Mouse (Mus musculus) adrenal gland, postnatal 25 days (tissue): ENCODE results near the gene Gm5741. TPM values are rescaled to one million over a fixed set of nuclear protein-coding genes. Genes with fewer than 3 reads are reported as not detected.

Experiments
- DNase-seq: peaks from one replicate; pipeline ENCODE4 v3.0.0; 2021; ENCODE audit warnings: mixed read lengths
- total RNA-seq: library from RNA; stranded (reverse); gene quantifications from 2 replicates; pipeline ENCODE4 v1.2.3, GENCODE M21; 2021

Gm5741 gene
- total RNA-seq, 1 experiment from 2014 or later: not detected

DNA sequence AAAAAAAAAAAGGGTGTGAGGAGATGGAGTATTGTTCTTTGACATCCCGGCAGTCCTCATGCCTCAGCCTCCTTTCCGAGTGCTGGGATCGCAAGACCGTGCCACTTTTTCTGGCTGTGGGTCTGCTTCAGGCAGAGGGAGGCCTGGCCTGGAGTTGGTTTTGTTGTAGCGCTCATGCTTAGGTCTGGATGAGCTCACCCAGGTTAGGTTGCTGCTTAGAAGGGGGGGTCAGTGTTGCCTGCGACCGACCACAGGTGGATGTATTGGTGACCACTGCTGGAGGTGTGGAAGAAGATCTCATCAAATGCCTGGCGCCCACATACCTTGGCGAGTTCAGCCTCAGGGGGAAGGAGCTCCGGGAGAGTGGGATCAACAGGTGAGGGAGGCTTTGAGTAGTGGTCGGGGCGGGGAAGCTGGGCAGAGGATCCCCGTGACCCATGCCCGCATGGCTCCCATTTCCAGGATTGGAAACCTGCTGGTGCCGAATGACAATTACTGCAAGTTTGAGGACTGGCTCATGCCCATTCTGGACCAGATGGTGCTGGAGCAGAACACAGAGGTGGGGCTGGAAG is 5.3 kb upstream of the Gm5741 start:
- no peak for DNase-seq

DNA sequence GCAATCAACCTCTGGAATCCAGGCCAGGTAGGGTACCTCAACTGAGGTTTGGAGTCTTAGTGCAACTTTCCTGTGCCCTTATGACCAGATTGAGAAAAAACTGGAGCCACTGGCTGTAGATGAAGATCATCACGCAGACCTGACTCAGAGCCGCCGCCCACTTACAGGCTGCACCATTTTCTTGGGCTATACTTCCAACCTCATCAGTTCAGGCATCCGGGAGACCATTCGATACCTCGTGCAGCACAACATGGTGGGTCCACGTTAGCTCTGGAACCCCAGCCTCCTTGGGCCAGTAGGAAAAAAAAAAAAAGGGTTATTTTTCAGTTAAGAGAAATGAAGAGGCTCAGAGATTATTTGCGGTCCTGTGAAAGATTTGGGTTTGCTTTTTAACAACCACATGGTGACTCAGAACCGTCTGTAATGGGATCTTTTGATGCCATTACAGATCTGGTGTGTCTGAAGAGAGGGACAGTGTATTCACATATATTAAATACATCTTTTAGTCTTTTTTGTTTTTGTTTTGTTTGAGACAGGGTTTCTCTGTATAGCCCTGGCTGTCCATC is 4.7 kb upstream of the Gm5741 start:
- DNase-seq: no peak

DNA sequence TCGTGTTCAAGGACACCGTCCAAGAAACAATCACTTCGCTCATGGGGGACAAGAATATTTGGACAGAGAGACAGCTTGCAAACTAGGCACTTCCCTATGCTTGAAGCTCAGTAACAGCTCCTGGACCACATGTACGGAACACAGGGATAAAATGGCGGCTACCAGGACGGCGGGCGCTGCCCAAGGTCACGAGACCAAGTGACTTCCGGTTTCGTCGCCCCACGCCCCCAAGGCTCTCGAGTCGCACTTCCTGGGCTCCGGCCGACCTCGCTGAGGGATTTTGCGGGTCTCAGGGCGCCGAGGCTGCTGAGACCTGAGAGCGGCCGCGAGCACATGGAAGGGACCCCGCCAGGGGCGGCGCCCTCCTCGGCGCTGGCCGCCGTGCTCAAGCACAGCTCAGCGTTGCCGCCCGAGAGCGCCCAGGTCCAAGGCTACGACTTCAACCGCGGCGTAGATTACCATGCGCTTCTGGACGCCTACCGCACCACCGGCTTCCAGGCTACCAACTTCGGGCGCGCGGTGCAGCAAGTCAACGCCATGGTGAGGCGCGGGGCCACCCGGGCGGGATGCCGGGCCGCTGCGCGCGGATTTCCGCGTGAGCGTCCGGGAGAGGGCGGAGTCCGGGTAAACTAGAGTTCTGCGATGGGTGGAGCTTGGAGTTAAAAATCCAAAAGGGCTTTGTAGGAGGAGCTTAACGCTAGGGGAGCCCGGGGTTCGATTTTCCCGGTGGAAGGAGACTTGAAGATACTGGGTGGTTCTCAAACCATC is 3.9 kb upstream of the Gm5741 start, which contains the start of gene Dhps:
Gene Dhps, plus strand, starts transcription at position 244 of the 768 bp plus-strand sequence.
- DNase-seq: peak; percentile 90

DNA sequence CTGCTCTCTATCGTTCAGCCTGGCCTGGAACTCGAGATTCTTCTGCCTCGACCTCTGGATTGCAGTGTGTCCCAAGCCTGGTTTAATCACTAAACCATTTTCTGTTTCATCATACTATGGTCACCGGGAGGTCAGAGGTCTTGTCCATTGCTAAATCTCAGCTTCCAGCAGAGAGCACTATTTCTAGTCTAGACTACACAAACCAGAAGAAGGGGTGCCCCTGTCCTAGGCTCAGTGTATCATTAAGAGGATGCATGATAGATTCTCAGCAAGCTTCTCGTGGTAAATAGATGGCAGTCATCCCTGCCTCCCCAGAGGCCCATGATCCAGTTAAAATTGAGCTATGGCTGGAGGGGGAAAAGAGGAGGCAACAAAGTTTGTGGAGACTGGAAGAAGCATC is 3.3 kb upstream of the Gm5741 start:
- DNase-seq: no peak

DNA sequence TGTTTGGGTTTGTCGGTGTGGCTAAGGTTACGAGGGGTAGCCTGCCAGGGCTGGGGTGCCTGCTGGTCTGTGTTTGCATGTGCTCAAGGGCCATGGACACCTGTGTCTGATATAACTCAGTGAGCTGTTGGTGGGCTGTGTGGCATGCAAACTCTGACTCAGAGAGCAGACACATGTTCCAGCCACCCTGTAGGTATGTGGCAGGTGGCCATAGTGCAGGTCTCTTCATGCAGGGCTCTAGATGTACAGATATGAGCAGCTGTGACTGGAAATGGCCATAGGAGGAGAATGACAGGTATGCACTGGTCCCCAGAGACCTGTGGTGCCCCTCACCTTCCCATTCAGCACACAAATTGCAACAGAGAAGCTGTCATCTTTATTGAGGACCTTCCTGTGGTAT is 627 bp downstream of the Gm5741 start:
- DNase-seq: no peak

DNA sequence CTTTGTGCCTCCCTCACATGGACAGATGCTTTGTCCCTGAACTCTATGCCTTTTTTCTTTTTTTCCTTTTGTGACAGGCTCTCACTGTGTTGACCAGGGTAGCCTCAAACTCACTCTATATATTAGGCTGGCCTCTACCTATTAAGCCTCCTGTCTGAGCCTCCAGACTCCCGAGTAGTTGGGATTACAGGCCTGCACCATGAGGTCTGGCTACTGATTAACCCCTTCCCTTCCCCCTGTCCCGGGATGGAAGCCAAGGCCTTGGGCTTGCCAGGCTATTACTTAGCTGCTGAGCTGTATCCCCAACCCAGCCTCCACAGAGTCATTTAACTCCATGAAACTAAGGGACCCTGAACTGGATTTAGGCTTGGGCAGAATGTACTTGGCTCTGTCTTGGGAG is 2.6 kb downstream of the Gm5741 start:
- no peak for DNase-seq

DNA sequence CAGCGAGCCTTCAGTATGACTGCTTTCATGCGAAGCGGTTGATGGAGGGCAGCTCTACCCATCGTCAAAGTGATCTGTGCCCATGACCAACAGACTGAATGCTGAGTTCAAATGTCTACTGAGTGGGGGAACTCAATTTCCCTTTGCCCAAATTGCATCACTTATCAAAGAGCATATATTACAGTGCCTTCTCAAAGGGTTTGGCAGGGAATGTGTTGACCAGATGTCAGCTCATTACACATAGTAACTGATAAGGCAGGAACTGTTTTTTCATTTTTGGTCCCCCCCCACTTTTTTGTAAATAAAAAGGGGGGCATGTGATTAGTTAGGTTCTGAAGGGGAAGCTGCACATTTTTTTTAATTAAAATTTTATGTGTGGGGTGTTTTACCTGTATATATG is 5.2 kb downstream of the Gm5741 start:
- no peak for DNase-seq

DNA sequence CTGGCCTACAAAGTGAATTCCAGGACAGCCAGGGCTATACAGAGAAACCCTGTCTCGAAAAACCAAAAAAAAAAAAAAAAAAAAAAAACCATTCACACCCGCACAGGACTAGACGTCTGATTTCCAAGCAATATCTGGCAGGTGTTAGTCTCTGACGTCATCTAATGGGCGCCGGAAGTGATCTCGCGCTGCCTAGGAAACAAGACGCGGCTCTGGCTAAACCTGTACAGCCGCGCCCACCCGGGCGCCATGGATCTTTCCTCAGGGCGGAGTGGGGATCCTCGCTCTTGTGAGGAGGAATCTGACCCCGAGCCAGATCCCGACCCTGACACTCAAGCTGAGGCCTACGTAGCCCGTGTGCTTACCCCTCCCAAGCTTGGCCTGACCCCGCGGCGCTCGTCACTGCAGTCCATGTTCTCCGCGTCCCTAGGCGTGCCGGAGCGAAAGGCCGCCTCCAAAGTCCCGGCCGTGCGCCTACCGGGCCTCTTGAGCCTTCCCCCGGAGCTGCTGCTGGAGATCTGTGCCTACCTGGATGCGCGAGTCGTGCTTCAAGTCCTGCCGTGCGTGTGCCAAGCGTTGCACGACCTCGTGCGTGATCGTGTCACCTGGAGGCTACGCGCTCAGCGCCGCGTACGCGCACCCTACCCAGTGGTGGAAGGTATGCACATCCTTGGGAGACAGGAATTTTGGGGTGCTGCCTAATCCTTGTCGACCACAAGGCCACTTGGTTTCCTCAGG is 7.7 kb downstream of the Gm5741 start, which contains the start of gene Fbxw9:
Gene Fbxw9, plus strand, starts transcription at position 177 of the 738 bp plus-strand sequence.
- peak; percentile 84 for DNase-seq

DNA sequence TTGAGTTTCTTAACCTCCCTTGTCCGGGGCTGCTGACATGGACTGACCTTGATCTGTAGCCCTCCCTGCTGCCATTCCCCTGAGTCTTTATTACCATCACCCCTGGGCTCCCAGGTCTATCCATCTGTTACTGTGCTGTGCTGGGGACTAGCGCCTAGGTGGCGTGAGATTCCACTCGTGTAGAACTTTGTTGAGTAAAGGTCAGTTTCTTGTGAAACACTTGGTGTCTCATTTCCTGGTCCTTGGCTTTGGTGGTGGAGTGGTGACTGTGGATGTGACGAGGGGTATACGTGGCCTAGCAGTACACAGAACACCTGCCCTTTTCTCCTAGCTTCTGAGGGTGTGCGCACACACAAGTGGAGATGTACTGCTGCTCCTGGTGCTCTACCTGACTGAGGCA is 10.4 kb downstream of the Gm5741 start:
- no peak for DNase-seq

DNA sequence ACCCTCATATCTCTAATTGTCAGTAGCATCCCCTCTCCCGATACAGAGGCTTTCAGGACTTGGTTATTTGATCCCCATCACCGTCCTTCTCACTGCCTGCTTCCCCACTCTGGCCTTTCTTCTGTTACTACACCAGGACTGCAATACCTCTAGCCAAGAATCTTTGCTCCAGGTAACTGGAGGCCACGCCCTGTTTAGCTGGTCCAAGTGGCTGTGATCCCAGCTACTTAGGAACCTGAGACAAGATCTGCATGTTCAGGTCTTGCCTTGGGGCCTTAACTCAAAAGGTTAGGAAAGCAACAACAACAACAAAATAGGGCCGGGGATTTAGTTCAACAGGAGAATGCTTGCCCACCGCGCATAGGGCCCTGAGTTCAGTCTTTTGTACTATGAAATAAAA is 24.2 kb downstream of the Gm5741 start:
- DNase-seq: no peak

DNA sequence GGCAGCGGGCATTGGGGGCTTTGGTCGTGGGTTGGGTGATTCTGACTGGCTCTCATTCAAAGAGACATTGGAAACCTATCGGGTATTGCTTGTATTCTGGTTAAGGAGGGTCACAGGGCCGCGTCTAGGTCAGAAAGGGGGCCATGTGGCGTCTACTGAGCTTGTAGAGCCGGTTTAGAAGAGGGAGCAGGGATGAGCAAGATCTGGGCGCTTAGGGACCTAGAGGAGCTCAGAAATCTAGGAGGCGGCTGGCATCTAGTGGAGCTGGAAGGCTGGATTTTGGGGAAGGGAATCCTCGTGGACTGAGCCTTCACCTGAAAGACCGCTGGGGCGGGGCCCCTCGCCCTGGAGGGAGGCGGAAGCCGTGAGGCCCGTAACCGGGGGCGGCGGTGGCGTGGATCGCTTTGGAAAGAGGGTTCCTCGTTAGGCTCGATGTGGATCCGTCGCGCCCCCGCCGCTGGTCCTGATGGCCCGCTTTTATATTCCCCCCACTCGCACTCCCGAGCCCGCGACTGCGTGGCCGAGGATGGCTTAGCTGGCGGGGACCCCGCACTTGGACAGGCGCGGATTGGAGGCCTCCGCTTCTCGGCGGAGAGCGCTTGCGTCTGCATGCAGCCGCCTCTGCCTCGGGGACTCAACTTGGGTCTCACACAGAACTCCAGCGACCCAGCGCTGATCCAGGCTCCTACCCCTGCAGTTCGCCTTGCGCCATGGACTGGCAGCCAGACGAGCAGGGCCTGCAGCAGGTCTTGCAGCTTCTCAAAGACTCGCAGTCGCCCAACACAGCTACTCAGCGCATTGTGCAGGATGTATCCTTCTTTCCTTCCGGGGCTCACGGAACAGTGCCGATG is 29.9 kb downstream of the Gm5741 start:
- DNase-seq: peak; percentile 60

DNA sequence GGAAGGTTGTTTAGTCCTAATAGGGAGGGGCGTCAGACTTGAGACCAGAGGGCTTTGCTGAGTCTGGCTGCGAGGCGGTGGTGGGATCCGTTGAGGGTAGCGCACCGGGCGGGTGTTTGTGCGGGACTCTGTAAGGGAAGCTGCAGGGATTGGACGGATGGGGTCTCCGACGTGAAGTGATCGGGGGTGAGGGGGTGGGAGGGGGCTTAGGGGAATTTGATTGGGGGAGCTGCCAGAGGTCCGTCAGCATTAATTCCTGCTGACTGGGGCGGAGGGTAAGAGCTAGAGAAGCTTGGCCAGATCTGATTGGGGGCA is 30.5 kb downstream of the Gm5741 start:
- no peak for DNase-seq

DNA sequence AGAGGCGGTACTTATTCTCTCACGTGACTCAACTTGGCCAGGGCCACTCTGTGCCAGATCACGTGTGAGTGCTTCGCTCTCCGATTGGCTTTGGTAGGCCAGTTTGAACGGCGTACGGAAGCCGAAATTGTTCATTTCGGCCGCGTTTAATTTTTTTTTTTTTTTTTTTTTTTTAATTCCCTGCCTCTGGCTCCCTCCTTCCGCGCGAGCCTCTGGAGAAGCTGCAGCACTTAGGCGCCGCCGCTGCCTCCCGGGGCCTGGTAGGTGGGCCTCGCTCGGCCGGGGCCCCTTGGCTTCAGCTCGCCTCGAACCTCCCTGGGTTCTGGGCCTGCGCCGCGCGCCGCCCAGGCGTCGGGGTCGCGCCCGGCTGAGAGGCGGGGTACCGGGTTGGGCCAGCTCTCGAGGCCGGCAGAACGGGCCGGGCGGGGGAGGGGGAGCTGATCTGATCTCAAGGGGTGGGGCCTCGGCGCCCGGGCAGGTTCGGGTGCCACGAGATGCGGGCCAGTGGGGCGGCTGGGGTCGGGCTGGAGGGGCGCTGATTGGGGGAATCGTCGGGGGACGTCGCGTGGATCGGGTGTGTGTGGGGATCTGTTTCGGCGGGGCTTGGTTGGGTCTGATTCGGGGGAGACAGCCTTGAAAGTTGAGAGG is 30.9 kb downstream of the Gm5741 start, which contains the start of gene Tnpo2:
Gene Tnpo2, plus strand, starts transcription at position 198 of the 648 bp plus-strand sequence.
- DNase-seq: peak; percentile 91

DNA sequence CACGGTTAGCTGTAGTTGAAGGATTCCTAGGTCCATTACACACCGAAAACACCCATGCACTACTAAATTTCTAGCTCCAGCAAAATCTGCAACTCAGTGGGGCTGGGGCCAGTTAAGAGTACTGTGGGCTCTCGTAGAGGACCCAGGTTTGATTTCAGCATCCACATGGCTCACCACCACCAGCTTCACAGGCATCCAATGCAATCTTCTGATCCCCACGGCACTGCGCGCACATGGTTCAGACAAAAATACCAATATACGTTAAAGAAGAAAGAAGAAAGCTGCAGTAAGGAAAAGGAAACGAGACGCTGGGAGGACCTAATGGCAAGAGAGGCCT is 31.4 kb downstream of the Gm5741 start:
- no peak for DNase-seq

DNA sequence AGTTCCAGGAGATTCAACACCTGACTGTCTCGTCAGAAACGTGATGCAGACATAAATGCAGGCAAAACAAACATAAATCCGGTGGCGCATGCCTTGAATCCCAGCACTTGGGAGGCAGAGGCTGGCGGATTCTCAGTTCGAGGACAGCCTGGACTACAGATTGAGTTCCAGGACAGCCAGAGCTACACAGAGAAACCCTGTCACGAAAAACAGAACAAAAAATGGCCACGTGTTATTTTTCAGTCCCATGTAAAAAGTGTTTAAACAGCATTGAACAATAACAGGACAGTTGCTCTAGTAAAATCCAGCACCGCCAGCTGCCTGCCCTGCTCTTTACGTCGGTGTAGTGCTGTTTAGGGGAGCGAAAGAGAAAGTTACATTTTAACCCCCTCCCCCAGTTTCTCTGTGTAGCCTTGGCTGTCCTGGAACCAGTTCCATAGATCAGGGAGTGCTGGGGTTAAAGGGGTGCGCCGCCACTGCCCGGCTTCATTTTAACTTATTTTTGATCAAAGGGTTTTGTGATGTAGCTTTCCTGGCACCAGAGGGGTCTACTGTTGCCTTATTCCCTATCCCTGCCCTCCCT is 32.0 kb downstream of the Gm5741 start:
- DNase-seq: no peak

DNA sequence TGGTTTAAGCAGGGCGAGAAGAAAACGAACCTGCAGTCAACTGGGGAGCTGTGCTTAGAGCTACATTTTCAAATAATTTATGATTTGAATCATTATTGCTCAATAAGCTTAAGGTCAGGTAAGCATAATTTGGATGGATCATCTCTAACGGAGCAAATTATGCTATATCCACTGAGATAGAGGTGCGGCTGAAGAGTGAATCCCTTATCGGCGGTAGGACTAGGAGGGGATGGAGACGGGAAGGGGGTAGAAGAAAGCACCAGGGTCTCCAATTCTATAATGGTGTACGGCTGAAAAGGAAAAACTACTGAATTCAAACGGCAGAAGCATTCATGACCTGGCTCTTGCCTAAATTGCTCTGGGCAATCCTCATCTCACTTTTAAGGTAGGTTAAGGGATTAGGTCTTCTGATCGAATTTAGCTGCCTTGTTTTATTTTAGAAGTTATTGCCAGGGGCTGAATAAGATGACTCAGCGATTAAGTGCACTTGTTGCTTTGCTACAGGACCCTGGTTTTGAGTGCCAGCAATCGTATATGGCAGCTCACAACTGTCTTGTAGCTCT is 32.5 kb downstream of the Gm5741 start:
- DNase-seq: no peak

DNA sequence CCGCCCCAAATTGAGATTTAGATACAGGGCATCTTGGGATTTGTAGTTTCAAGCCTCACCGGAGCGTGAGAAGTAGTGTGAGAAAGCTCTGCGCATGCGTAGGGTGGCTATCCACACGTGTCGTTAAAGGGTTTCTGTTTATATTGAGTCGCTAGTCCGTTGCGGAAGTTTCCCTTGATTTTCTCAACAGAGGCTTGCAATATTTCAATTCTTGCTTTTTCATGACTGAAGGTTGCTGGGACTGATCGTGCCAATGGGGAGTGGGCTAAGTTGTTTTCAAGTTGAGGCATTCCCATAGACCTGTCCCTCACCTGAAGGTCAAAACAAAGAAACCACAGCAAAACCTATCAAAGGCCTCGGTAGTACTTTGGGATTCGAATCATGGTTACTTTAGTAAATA is 33.0 kb downstream of the Gm5741 start:
- peak; percentile 75 for DNase-seq

DNA sequence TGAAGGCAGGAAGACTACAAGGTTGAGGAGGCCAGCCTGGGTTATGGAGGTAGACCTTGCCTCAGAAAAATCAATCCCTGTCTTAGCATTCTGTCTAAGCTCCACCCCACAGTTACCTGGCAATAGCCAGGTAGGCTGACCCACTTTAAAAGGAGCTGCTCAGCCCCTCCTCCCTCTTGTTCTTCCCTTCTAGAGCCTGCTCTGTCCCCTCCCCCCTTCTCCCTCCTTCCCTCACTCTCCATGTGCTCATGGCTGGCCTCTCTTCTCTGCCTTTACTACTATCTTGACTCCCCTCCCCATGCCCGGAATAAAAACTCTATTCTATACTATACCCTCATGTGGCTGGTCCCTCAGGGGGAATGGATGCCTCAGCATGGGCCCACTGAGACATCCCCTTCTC is 33.9 kb downstream of the Gm5741 start:
- DNase-seq: no peak

DNA sequence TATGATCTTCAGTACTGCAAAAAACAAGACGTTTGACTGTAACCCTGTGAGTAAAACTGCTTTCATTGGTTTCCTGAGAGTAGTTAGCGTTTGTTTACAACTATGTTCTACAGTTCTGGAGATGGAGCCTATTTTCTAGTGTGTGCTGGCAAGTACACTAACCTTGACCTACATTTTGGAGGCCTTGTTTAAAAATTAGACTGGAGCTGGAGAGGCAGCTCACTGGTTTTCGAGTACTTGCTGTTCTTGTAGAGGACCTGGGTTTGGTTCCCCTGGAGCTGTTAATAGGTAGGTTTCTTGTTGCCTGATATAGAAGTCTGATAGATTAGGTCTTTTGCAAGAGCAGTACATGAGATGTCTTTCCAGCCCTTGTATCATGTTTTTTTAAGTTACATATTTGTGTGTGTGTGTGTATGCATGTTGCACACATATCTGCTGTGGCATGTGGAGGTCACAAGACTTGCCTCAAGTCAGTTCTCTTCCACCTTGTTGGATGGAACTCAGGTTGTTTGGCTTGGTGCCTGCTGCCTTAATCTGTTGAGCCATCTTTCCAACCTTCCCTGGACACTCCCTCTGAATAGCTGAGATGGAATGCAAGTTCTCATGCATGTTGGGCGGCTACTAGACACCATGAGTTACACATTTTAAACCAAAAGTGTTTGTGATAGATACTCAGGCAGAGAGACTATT is 35.0 kb downstream of the Gm5741 start:
- DNase-seq: no peak

DNA sequence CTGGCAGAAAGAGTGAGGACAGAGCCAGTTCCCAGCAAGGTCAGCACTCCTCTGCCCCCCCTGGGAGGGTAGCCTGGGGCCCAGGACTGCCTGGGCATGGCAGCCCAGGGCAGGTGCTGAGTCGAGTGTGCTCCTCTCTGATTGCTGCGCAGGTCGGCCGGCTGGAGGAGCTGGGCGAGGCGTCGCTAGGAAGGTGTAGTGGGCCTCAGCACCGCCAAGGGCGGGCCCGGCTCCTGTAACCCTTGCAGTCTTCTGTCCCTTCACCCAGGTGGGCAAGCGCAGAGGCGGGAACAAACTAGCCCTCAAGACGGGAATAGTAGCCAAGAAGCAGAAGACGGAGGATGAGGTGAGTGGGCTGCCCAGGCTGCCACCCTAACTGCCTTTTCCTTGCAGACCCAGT is 38.5 kb downstream of the Gm5741 start:
- DNase-seq: no peak
